Mouse (Mus musculus): ENCODE data around the gene Stk11ip. TPM values are rescaled to one million over a fixed set of nuclear protein-coding genes. Genes with fewer than 3 reads are reported as not detected.
A peak's percentile ranks its signal among the peaks of the same experiment; 100 is the strongest.

Gene Stk11ip
- total RNA-seq, 2 experiments from 2014 or later, result 16.6 to 20.6 TPM

GRCm38 (mm10) chr1:75503651-75503980 is 17.7 kb upstream of the Stk11ip start:
- DNase-seq, result peak; percentile 37 to 53

GRCm38 (mm10) chr1:75504256-75505045 is 16.9 kb upstream of the Stk11ip start:
- DNase-seq, result peak; percentile 27 to 31

GRCm38 (mm10) chr1:75505159-75505955 is 16.0 kb upstream of the Stk11ip start:
- peak; percentile 85 to 88 for DNase-seq

GRCm38 (mm10) chr1:75505956-75506831 is 15.1 kb upstream of the Stk11ip start, which contains the start of gene Obsl1:
Obsl1 (minus strand) TSS chr1:75506452.
- peak; percentile 60 to 73 for DNase-seq

GRCm38 (mm10) chr1:75507006-75507405 is 14.3 kb upstream of the Stk11ip start, which contains the start of gene Inha:
Inha (plus strand) TSS chr1:75507077.
- peak; percentile 36 to 42 for DNase-seq

GRCm38 (mm10) chr1:75509586-75509985 is 11.7 kb upstream of the Stk11ip start:
- DNase-seq, result peak; percentile 31 to 42

GRCm38 (mm10) chr1:75510154-75510553 is 11.2 kb upstream of the Stk11ip start:
- DNase-seq, result no peak

GRCm38 (mm10) chr1:75511437-75512210 is 9.7 kb upstream of the Stk11ip start:
- no peak for DNase-seq

GRCm38 (mm10) chr1:75512550-75512949 is 8.8 kb upstream of the Stk11ip start:
- DNase-seq, result no peak

GRCm38 (mm10) chr1:75516703-75517380 is 4.5 kb upstream of the Stk11ip start:
- DNase-seq, result peak; percentile 48 to 50

- no peak for DNase-seq
Measured at GRCm38 (mm10) chr1:75517984-75518383, 3.3 kb upstream of the Stk11ip start.

GRCm38 (mm10) chr1:75518427-75518826 is 2.9 kb upstream of the Stk11ip start:
- DNase-seq, result no peak

- peak; percentile 59 to 65 for DNase-seq
Measured at GRCm38 (mm10) chr1:75519576-75519975, 1.8 kb upstream of the Stk11ip start.

- no peak for DNase-seq
Measured at GRCm38 (mm10) chr1:75524679-75525078, 3.4 kb downstream of the Stk11ip start.

- no peak for DNase-seq
Measured at GRCm38 (mm10) chr1:75530546-75530945, 9.2 kb downstream of the Stk11ip start.

GRCm38 (mm10) chr1:75532280-75533172 is 11.2 kb downstream of the Stk11ip start:
- DNase-seq, result no peak

GRCm38 (mm10) chr1:75533325-75534252 is 12.3 kb downstream of the Stk11ip start:
- no peak for DNase-seq

- DNase-seq, result no peak
Measured at GRCm38 (mm10) chr1:75537587-75537986, 16.3 kb downstream of the Stk11ip start.
